Mouse (Mus musculus) hindbrain, embryonic 12.5 days (tissue): Measurements from ENCODE around the gene Tcp10c. TPM values are rescaled to one million over a fixed set of nuclear protein-coding genes. Genes with fewer than 3 reads are reported as not detected.
"Not testable (repeated sequence)": the region's sequence is repeated elsewhere in the genome, so short reads cannot be mapped to it uniquely, and the experiment has no call there.

ENCODE experiments used
- ATAC-seq: fragments of 200-750 bp; cut with Nextera tagmentation; 2 replicates; pipeline ENCODE4 v1.8.0; 2017; ENCODE audit warnings: moderate TSS enrichment; ENCODE audit not compliant: low FRiP score
- H3K27ac ChIP-seq: fragments of 300-500 bp; sonication (generic); 2 replicates; pipeline ENCODE4 v1.5.1; 2016; ENCODE audit warnings: mild to moderate bottlenecking
- H3K27me3 ChIP-seq: fragments of 300-500 bp; sonication (generic); 2 replicates; pipeline ENCODE4 v1.6.1; 2016; ENCODE audit warnings: mild to moderate bottlenecking
- H3K36me3 ChIP-seq: fragments of 300-500 bp; sonication (generic); 2 replicates; pipeline ENCODE4 v1.6.1; 2016; ENCODE audit warnings: mild to moderate bottlenecking
- H3K4me1 ChIP-seq: fragments of 300-500 bp; sonication (generic); 2 replicates; pipeline ENCODE4 v1.6.1; 2016
- H3K4me2 ChIP-seq: fragments of 300-500 bp; sonication (generic); replicated peaks from 2 replicates; pipeline ENCODE4 v1.6.1; 2016; ENCODE audit warnings: mild to moderate bottlenecking
- H3K4me3 ChIP-seq: fragments of 300-500 bp; sonication (generic); 2 replicates; pipeline ENCODE4 v1.5.1; 2016; ENCODE audit warnings: mild to moderate bottlenecking
- H3K9ac ChIP-seq: fragments of 300-500 bp; sonication (generic); 2 replicates; pipeline ENCODE4 v1.6.1; 2016; ENCODE audit warnings: mild to moderate bottlenecking, moderate library complexity
- H3K9me3 ChIP-seq: fragments of 300-500 bp; sonication (generic); replicated peaks from 2 replicates; pipeline ENCODE4 v1.6.1; 2016; ENCODE audit warnings: mild to moderate bottlenecking
- WGBS: fragments of 180-500 bp; shearing (Covaris S2); methylation state at CpG from one replicate; pipeline ENCODE4 v1.1.7; 2016; 5-methylcytosine and 5-hydroxymethylcytosine counted together
- polyA plus RNA-seq: library from polyadenylated mRNA; unstranded; fragments of >200 nt; fragmentation: Nextera tagmentation; extraction: Ambion mirVana; gene quantifications from 2 replicates; pipeline ENCODE4 v1.2.1, GENCODE M21; 2016

Tcp10c gene
- polyA plus RNA-seq, 1 experiment from 2014 or later: not detected

DNA sequence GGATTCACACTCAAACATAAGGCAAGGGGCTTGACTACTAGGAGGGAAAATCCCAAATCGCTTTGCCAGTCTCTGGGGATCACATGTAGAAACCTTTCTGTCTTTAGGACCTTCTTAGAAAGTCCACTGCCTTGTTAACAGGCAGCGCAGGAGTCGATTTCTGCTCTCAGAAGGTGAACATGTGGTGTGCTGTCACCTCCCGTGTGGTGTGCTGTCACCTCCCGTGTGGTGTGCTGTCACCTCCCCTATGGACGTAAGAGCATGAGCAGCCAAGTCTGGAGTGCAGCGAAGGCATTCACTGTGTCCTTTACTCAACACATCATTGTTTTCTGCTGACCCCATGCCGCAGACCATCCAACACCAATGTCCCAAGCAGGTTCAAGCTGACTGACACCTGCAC, 1.1 kb upstream of the Tcp10c start:
- H3K9ac ChIP-seq, H3K27me3 ChIP-seq, H3K4me2 ChIP-seq, H3K4me3 ChIP-seq, H3K4me1 ChIP-seq, H3K36me3 ChIP-seq, H3K27ac ChIP-seq: not testable (repeated sequence)
- H3K9me3 ChIP-seq: peaks cover 36% of the 10 kb centered on the region
- 0 out of 2 replicates have a peak, but pooled peaks have one; percentile 12 for ATAC-seq
- WGBS: 87% methylated on average over 8 of the region's 8 CpGs

DNA sequence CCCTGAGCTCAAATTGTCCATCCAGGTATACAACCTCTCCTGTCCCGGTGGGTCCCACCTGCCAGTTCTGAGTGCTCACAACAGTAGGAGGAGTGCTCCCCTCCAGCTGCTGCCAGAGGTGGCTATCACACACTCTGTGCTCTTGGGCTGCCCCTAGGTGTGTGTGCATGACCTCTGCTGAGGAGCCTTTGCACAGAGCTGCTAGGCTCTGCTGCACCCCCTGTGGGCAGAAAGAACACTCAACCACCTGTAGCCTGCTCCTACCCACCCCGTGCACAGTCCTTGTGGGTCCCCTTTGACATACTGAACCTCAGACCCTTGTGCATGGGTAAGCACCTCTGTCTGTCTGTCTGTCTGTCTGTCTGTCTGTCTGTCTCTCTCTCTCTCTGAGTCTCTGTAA, 8.1 kb downstream of the Tcp10c start:
- not testable (repeated sequence) for H3K9ac ChIP-seq, H3K27ac ChIP-seq, H3K4me3 ChIP-seq, H3K27me3 ChIP-seq, H3K4me2 ChIP-seq, H3K4me1 ChIP-seq, H3K36me3 ChIP-seq
- 90% methylated on average over 2 of the region's 2 CpGs for WGBS
- peak; percentile 44; the same call in 1 of the 2 replicates for ATAC-seq
- peaks cover 28% of the 10 kb centered on the region for H3K9me3 ChIP-seq

DNA sequence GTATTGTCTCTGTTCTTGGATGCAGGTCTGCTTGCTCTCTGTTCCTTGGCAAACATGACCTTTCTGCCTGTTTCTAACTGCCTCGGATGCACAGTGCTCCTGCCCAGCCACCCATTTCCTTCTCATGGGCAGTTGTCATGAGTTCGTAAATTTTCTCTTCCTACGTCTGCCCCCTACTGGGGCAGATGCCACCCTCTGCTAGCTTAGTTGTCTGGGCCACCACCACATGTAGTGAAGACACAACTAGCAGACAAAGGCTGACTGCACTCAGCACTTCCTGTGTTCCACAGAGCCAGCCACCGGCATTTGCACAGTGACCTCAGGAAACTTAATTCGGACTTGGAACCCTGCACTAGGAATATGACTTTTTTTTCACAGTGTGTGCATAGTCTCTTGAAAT, 9.4 kb downstream of the Tcp10c start:
- not testable (repeated sequence) for H3K27ac ChIP-seq, H3K9ac ChIP-seq

DNA sequence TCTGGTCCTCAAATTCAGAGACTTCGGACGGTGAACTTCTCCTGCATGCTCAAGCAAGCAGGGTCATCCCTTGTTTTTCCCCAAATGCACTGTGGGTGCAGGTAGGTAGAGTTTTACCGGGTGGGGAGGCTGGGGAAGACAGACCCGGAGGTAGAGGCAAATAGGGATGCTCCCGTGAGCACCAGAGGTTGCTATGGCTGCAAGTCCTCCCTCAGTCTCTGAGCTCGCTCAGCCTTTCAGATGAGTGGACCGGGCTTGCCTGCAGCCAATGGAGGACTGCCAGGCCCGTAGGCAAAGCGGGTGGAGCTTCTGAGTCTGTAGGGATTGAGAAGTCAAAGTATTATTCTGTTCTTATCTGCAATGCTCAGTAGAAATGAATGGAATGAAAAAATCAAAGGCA, 9.8 kb downstream of the Tcp10c start:
- WGBS: 87% methylated on average over 9 of the region's 9 CpGs
- H3K4me2 ChIP-seq, H3K4me3 ChIP-seq, H3K36me3 ChIP-seq, ATAC-seq, H3K27me3 ChIP-seq, H3K27ac ChIP-seq, H3K4me1 ChIP-seq, H3K9ac ChIP-seq: not testable (repeated sequence)
- peaks cover 29% of the 10 kb centered on the region for H3K9me3 ChIP-seq

More for the DNA sequence above, 9.4 kb downstream of the Tcp10c start:
- 94% methylated on average over 4 of the region's 5 CpGs for WGBS
- H3K9me3 ChIP-seq: peaks cover 29% of the 10 kb centered on the region
- H3K36me3 ChIP-seq, ATAC-seq, H3K27me3 ChIP-seq, H3K4me3 ChIP-seq, H3K4me1 ChIP-seq, H3K4me2 ChIP-seq: not testable (repeated sequence)

DNA sequence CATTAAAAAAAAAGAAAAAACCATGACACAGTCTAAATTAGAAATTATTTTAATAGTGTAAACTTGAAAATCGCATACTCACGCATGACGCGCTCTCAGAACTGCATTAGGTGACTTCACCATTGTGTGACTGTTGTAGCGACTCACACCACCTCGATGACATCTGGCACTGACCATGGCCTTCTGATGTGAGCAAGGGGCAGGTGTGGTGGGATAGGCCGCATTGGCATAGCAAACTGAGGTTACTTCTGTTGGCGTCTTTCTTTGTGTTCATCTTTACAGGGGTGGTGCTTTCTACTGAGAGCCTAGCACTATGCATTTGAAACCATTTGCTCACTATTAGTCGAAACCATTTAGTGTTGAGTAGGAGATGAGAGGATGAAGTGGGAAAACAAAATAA, 12.8 kb downstream of the Tcp10c start:
- not testable (repeated sequence) for H3K9ac ChIP-seq, H3K4me2 ChIP-seq, H3K36me3 ChIP-seq, H3K4me1 ChIP-seq, H3K27ac ChIP-seq, ATAC-seq, H3K27me3 ChIP-seq, H3K4me3 ChIP-seq
- H3K9me3 ChIP-seq: peaks cover 40% of the 10 kb centered on the region
- 93% methylated on average over 9 of the region's 9 CpGs for WGBS

- not testable (repeated sequence) for H3K9ac ChIP-seq, H3K27me3 ChIP-seq, H3K36me3 ChIP-seq, H3K4me2 ChIP-seq, H3K4me3 ChIP-seq, ATAC-seq, H3K4me1 ChIP-seq, H3K27ac ChIP-seq
- H3K9me3 ChIP-seq: peaks cover 35% of the 10 kb centered on the region
- 93% methylated on average over 7 of the region's 7 CpGs for WGBS
Observed at GRCm38 (mm10) chr17:13368658-13369057, 14.3 kb downstream of the Tcp10c start.

DNA sequence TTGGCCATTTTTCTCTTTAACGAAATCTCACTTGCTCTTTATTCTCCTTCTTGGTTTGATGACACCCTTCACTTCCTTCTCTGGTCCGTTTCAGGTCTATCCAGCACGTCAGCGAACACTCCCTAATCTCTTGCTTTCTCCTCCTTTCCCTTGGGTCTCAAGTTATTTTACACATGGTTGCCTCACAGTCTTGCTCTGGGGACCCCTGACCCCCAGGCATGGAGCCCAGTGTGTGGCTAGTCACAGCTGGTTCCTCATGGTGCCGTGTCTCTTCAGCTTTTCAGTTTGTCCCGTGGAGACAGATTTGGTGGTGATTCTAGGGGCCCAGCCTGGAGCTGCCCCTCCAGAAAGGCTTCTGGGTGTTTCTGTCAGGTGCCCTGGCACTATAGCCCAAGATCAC, 16.4 kb downstream of the Tcp10c start:
- H3K4me1 ChIP-seq, ATAC-seq, H3K27ac ChIP-seq, H3K4me2 ChIP-seq, H3K27me3 ChIP-seq, H3K36me3 ChIP-seq, H3K4me3 ChIP-seq, H3K9ac ChIP-seq: not testable (repeated sequence)
- 79% methylated on average over 6 of the region's 6 CpGs for WGBS
- H3K9me3 ChIP-seq: peaks cover 28% of the 10 kb centered on the region

DNA sequence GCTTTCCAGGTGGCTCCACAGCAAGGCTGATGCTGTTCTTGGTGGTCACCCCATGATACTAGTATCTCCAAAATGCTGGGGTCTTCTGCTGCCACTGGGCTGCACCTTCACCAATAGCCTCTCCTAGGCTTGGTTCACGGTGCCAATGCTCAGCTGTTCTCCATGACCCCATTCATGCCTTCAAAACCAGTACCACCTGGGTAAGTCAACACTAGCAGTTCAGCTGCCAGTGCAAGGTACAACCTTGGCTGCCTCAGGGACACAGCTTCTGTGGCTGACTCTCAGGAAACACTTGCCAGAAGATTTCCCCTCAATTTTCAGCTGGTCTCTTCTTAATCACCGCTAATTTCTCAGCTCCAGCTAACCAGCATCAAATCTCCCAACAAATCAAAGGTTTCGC, 24.0 kb downstream of the Tcp10c start:
- H3K4me1 ChIP-seq, H3K27me3 ChIP-seq, H3K27ac ChIP-seq, ATAC-seq, H3K36me3 ChIP-seq, H3K4me2 ChIP-seq, H3K9ac ChIP-seq, H3K4me3 ChIP-seq: not testable (repeated sequence)
- 85% methylated on average over 3 of the region's 3 CpGs for WGBS
- H3K9me3 ChIP-seq: peaks cover 20% of the 10 kb centered on the region

DNA sequence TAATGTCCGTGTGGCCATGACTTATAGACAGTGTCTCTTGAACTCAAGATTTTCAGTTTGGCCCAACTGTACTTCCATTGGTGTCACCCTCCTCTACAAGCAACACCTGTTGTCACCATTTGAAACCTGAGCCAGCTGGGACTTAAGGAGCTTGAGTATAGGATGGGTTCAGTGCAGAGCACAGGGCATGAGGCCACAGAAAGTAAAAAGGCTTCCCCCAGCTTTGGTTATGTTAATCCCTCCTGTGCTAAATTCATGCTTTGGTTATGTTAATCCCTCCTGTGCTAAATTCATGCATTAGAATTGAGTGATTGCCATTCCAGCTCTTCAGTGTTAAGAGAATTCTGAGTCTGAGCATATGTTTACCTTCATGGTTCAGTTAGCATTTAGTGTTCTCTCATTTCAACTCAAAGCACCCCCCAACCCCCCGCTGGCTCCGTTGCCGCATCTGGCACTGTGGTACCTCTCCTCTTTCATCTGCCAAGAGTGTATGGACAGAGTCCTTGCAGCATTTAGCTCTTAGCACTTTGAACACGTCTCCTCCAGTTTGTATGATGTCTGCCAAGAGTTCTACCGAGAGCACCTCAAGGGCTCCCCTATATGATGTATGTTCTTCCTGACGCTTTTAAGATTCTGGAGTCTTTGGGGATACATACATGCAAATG, 25.7 kb downstream of the Tcp10c start:
- 82% methylated on average over 7 of the region's 7 CpGs for WGBS
- H3K4me3 ChIP-seq, H3K4me2 ChIP-seq, H3K4me1 ChIP-seq, H3K27me3 ChIP-seq, H3K36me3 ChIP-seq, H3K27ac ChIP-seq, H3K9ac ChIP-seq, ATAC-seq: not testable (repeated sequence)
- H3K9me3 ChIP-seq: peaks cover 20% of the 10 kb centered on the region

- ATAC-seq, H3K36me3 ChIP-seq, H3K27ac ChIP-seq, H3K4me1 ChIP-seq, H3K4me3 ChIP-seq, H3K9ac ChIP-seq, H3K27me3 ChIP-seq, H3K4me2 ChIP-seq: not testable (repeated sequence)
- peaks cover 25% of the 10 kb centered on the region for H3K9me3 ChIP-seq
- 94% methylated on average over 2 of the region's 2 CpGs for WGBS
Observed at GRCm38 (mm10) chr17:13381286-13381685, 26.9 kb downstream of the Tcp10c start.

- not testable (repeated sequence) for H3K9ac ChIP-seq, ATAC-seq, H3K36me3 ChIP-seq, H3K27me3 ChIP-seq, H3K4me3 ChIP-seq, H3K4me1 ChIP-seq, H3K4me2 ChIP-seq, H3K27ac ChIP-seq
- WGBS: 94% methylated on average over 1 of the region's 4 CpGs
- H3K9me3 ChIP-seq: peaks cover 20% of the 10 kb centered on the region
Observed at GRCm38 (mm10) chr17:13391020-13391419, 36.6 kb downstream of the Tcp10c start.

- not testable (repeated sequence) for H3K27me3 ChIP-seq, ATAC-seq, H3K36me3 ChIP-seq, H3K4me2 ChIP-seq, H3K27ac ChIP-seq, H3K4me1 ChIP-seq, H3K9ac ChIP-seq, H3K4me3 ChIP-seq
- WGBS: 90% methylated on average over 4 of the region's 5 CpGs
- peaks cover 29% of the 10 kb centered on the region for H3K9me3 ChIP-seq
Observed at GRCm38 (mm10) chr17:13399961-13400360, 45.6 kb downstream of the Tcp10c start.

DNA sequence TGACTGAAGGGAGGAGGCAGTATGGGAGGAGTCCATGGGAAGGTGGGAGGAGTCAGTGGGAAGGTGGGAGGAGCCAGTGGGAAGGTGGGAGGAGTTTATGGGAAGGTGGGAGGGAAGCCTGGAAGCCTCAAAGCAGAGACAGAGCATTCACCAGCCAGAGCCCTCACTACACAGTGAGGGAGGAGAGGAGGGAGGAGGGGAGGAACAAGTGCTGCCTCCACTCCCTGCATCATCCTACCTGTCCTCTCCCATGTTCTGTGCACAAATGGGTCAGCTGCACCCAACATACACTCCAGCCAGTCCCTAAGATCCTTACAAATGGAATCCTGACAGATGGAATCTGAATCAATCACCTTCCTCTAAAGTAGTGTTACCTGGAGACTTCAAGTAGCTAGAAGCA, 47.7 kb downstream of the Tcp10c start:
- H3K4me2 ChIP-seq, ATAC-seq, H3K27me3 ChIP-seq, H3K36me3 ChIP-seq, H3K9ac ChIP-seq, H3K4me3 ChIP-seq, H3K27ac ChIP-seq, H3K4me1 ChIP-seq: not testable (repeated sequence)
- H3K9me3 ChIP-seq: peaks cover 33% of the 10 kb centered on the region
